Mouse (Mus musculus): ENCODE measurements at regions not wholly inside any gene's neighbourhood (a gene's known extent, or its start where the extent isn't known, plus 50 kb on each side); places are given as distances from the start of the nearest gene placed in this dataset.

GRCm38 (mm10) chr14:78790374-78790773 lies 57.8 kb upstream of the Dgkh start:
- no peaks in the 10 kb centered on the region for H3K36me3 ChIP-seq (ENCODE audit: control insufficient read depth, insufficient read depth, low read length)
- no peak overlapping the region for H3K4me2 ChIP-seq (replicated peaks; ENCODE audit: low read depth, low read length)
- ATAC-seq (ENCODE audit: low FRiP score, low TSS enrichment), result no peak
- no peak overlapping the region for H3K27ac ChIP-seq (ENCODE audit: low read depth, low read length)
- no peak overlapping the region for H3K9ac ChIP-seq (ENCODE audit: low read depth, low read length)
- no peaks in the 10 kb centered on the region for H3K4me1 ChIP-seq (ENCODE audit: control insufficient read depth, insufficient read depth, low read length)
- H3K9me3 ChIP-seq (ENCODE audit: control insufficient read depth, low read length), result no peaks in the 10 kb centered on the region
- WGBS, result 100% methylated on average over 1 of the region's 1 CpGs
- H3K4me3 ChIP-seq (ENCODE audit: low read length), result no peak overlapping the region
- H3K27me3 ChIP-seq (ENCODE audit: control insufficient read depth, insufficient read depth, low read length), result no peaks in the 10 kb centered on the region

GRCm38 (mm10) chr14:78796796-78797195 lies 52.1 kb upstream of the Vwa8 start:
- WGBS, result 59% methylated on average over 4 of the region's 4 CpGs
- Histone ChIP-seq H3K9ac (ENCODE audit: low read depth, low read length) (no peak overlapping the region), H3K27ac (ENCODE audit: low read depth, low read length) (no peak overlapping the region), H3K4me2 (replicated peaks; ENCODE audit: low read depth, low read length) (no peak overlapping the region), H3K4me3 (ENCODE audit: low read length) (no peak overlapping the region), H3K36me3 (ENCODE audit: control insufficient read depth, insufficient read depth, low read length) (no peaks in the 10 kb centered on the region), H3K27me3 (ENCODE audit: control insufficient read depth, insufficient read depth, low read length) (no peaks in the 10 kb centered on the region), H3K9me3 (ENCODE audit: control insufficient read depth, low read length) (no peaks in the 10 kb centered on the region), H3K4me1 (ENCODE audit: control insufficient read depth, insufficient read depth, low read length) (no peaks in the 10 kb centered on the region)
- no peak for ATAC-seq (ENCODE audit: low FRiP score, low TSS enrichment)

GRCm38 (mm10) chr14:78798478-78798877 lies 50.4 kb upstream of the Vwa8 start:
- Histone ChIP-seq H3K9ac (ENCODE audit: low read depth, low read length) (no peak overlapping the region), H3K4me1 (ENCODE audit: control insufficient read depth, insufficient read depth, low read length) (no peaks in the 10 kb centered on the region), H3K4me2 (replicated peaks; ENCODE audit: low read depth, low read length) (no peak overlapping the region), H3K27ac (ENCODE audit: low read depth, low read length) (no peak overlapping the region), H3K36me3 (ENCODE audit: control insufficient read depth, insufficient read depth, low read length) (no peaks in the 10 kb centered on the region), H3K27me3 (ENCODE audit: control insufficient read depth, insufficient read depth, low read length) (no peaks in the 10 kb centered on the region), H3K4me3 (ENCODE audit: low read length) (no peak overlapping the region), H3K9me3 (ENCODE audit: control insufficient read depth, low read length) (no peaks in the 10 kb centered on the region)
- ATAC-seq (ENCODE audit: low FRiP score, low TSS enrichment), result peak; percentile 71; the same call in 1 of the 2 replicates
- WGBS, result 42% methylated on average over 3 of the region's 3 CpGs
